Mouse (Mus musculus): ENCODE measurements at regions not wholly inside any gene's neighbourhood (a gene's known extent, or its start where the extent isn't known, plus 50 kb on each side); places are given as distances from the start of the nearest gene placed in this dataset.

GRCm38 (mm10) chr19:35263101-35263500, 340.9 kb downstream of the Kif20b start:
- DNase-seq (ENCODE audit: extremely low read depth, low read depth), result no peak

- DNase-seq (ENCODE audit: extremely low read depth, low read depth), result no peak
Observed at GRCm38 (mm10) chr19:35278395-35278794, 356.2 kb downstream of the Kif20b start.

GRCm38 (mm10) chr19:35282775-35283447, 360.8 kb downstream of the Kif20b start:
- DNase-seq (ENCODE audit: extremely low read depth, low read depth), result no peak

- no peak for DNase-seq (ENCODE audit: extremely low read depth, low read depth)
Observed at GRCm38 (mm10) chr19:35298846-35299245, 376.7 kb downstream of the Kif20b start.

- no peak for DNase-seq (ENCODE audit: extremely low read depth, low read depth)
Observed at GRCm38 (mm10) chr19:35302723-35303270, 380.6 kb downstream of the Kif20b start.

Data from MEL-GATA-1-ER (cell line).